Mouse (Mus musculus) kidney, adult 2 months (tissue): Measurements from ENCODE around the gene Vac14.

Experiments
- CTCF ChIP-seq: fragments of 200-500 bp; conservative IDR thresholded peaks from 2 replicates; pipeline ENCODE4 v1.5.1; 2011; ENCODE audit warnings: low read depth, mild to moderate bottlenecking, control low read depth, low read length, moderate library complexity, mixed read lengths; ENCODE audit not compliant: insufficient read depth, insufficient read length
- POLR2A ChIP-seq: fragments of 200-500 bp; IDR thresholded peaks from one replicate; pipeline ENCODE4 v1.6.1; 2011; ENCODE audit warnings: low read depth, low read length, control low read depth

- TF ChIP-seq POLR2A (no peak), CTCF (no peak)
Observed at GRCm38 (mm10) chr8:110760280-110760940, 142.0 kb downstream of the Vac14 start.
